Mouse (Mus musculus) heart, postnatal 0 days (tissue): ENCODE data around the gene Plekhg2.

ENCODE experiments used
- CTCF ChIP-seq: IDR thresholded peaks from 2 replicates; pipeline ENCODE4 v1.5.1; 2016; ENCODE audit warnings: antibody characterized with exemption, control low read depth, low read depth
- EP300 ChIP-seq: IDR thresholded peaks from 2 replicates; pipeline ENCODE4 v1.6.1; 2016; ENCODE audit warnings: antibody characterized with exemption, low read depth

DNA sequence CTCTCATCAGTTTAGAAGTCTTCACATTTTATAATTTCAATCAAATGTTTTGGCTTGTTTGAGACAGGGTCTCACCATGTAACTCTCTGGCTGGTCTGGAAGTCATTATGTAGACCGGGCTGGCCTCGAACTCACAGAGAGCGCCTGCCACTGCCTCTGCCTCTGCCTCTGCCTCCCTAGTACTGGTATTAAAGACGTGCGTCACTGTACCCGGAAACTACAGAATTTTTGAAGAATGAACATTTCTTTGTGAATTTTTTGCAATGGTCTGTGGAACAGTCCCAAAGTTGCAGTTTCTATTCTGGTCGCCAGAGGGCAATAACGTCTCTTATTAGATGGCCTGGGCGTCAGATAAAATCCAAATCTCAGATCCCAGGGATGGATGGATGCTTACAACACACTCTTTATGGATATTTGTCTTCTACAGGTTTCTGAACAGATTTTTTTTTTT lies 757 bp upstream of the Plekhg2 start:
- TF ChIP-seq CTCF, result peak; percentile 74
- TF ChIP-seq EP300, result no peak
